Mouse (Mus musculus): ENCODE measurements around the gene Emx1.
"Not testable (repeated sequence)": the region's sequence is repeated elsewhere in the genome, so short reads cannot be mapped to it uniquely, and the experiment has no call there.

DNA sequence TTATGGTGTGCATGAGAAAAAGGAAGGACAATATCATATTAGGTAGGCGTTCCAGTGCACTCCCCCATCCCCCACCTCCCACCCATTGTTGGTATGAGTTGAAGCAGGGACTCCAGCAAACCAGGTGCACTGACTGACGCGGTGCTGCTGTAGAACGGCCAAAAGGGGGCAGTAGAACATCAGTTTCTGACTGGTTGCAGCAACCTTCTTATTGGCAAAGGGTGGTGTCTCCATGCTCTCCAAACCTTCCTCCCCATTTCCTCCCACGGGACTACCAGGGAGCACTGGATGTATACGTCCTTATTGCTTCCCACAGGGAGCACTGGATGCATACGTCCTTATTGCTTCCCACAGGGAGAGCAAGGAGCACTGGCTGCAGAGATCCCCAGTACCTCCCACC, 46.2 kb upstream of the Emx1 start:
- not testable (repeated sequence) for TF ChIP-seq CTCF (IDR thresholded peaks at IDR 0.05; ENCODE audit: low read depth, low read length); TAL1 (conservative IDR thresholded peaks at IDR 0.05; ENCODE audit: low read depth, low read length); POLR2AphosphoS5 (IDR thresholded peaks at IDR 0.05; ENCODE audit: insufficient replicate concordance, low read depth, low read length)
